Mouse (Mus musculus): Measurements from ENCODE around the gene 1700019A02Rik.

DNA sequence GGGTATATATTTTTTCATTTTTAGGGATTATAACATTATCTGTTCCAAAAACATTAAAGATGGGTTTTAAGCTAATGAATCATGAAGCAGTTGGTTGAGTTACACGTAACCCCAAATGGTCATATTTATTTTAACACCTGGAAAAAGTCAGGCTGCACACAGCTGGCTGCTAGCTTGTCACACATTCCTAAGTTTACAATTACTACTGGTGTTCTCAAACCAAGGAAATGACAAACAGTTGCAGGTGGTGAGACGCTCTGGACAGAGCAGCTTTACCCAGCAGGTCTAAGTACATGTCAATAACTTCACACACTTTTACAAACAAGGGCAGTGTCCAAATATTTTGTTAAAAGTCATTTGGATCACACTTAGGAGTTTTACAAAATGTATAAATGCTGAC is 64.4 kb downstream of the 1700019A02Rik start:
- TF ChIP-seq CTCF (IDR thresholded peaks at IDR 0.05; ENCODE audit: extremely low read depth, insufficient read length, insufficient replicate concordance, low read depth, low read length) (no peak), POLR2A (IDR thresholded peaks at IDR 0.05; ENCODE audit: low read depth, low read length) (no peak)
